In genomic region chr17:5814641-5814920, GRCm38 (mm10) we compare ENCODE assay signal across 24 mouse cellular contexts. TPM values are rescaled to one million over a fixed set of nuclear protein-coding genes. Genes with fewer than 3 reads are reported as not detected.
DNase-seq lines count a peak whose midpoint lies in the region; ATAC-seq and TF ChIP-seq lines count a peak whose summit lies in the region.
"Had no signal": no experiment of that assay in that cellular context is flagged by ENCODE, and none has a peak within 500 bp of the region (broad histone marks: within the 10 kb centered on the region; RNA-seq: fewer than 3 reads in every experiment).

No protein-coding gene starts in this region.

- no peak for ATAC-seq in lung, embryonic 14.5 days (ENCODE audit: insufficient read depth)
- ATAC-seq: forebrain, embryonic 14.5 days; intestine, postnatal 0 days; midbrain, embryonic 15.5 days had no signal

- no peaks in the 10 kb centered on the region for H3K9me3 ChIP-seq in lung, embryonic 14.5 days (ENCODE audit: low read depth, low read length)
- H3K9me3 ChIP-seq: embryonic facial prominence, embryonic 15.5 days; limb, embryonic 12.5 days; liver, embryonic 15.5 days; midbrain, embryonic 15.5 days had no signal

- no peak overlapping the region for H3K4me2 ChIP-seq in lung, embryonic 14.5 days
- H3K4me2 ChIP-seq: embryonic facial prominence, embryonic 15.5 days; heart, embryonic 12.5 days; hindbrain, embryonic 14.5 days; limb, embryonic 12.5 days; liver, embryonic 15.5 days; midbrain, embryonic 15.5 days had no signal

- H3K4me3 ChIP-seq in lung, embryonic 14.5 days (ENCODE audit: low read depth, low read length): no peak overlapping the region
- no peak overlapping the region for H3K4me3 ChIP-seq in embryonic fibroblast, embryonic 13.5 days (ENCODE audit: insufficient read depth, low read length)
- H3K4me3 ChIP-seq: embryonic facial prominence, embryonic 15.5 days; heart, embryonic 12.5 days; limb, embryonic 12.5 days; liver, embryonic 15.5 days; midbrain, embryonic 15.5 days had no signal

- peaks cover 5% of the 10 kb centered on the region; the same call in 1 of the 2 replicates for H3K4me1 ChIP-seq in lung, embryonic 14.5 days (ENCODE audit: insufficient read depth)
- H3K4me1 ChIP-seq in embryonic fibroblast, embryonic 13.5 days (ENCODE audit: control insufficient read depth, insufficient read depth, low read length): peaks cover 9% of the 10 kb centered on the region
- H3K4me1 ChIP-seq: midbrain, embryonic 15.5 days had no signal

- TF ChIP-seq POLR2A in embryonic fibroblast, embryonic 13.5 days (IDR thresholded peaks at IDR 0.05; ENCODE audit: low read depth, low read length): no peak

- no peak for TF ChIP-seq CTCF in lung, embryonic 14.5 days (IDR thresholded peaks at IDR 0.05; ENCODE audit: low read depth)
- TF ChIP-seq CTCF in embryonic fibroblast, embryonic 13.5 days (IDR thresholded peaks at IDR 0.05; ENCODE audit: borderline replicate concordance, insufficient read depth, low read length): no peak

- H3K27ac ChIP-seq in lung, embryonic 14.5 days (ENCODE audit: low read depth): 0 out of 2 replicates have a peak overlapping the region, but pooled peaks have one; percentile 33
- peak overlapping the region; percentile 37; the same call in 1 of the 2 replicates for H3K27ac ChIP-seq in embryonic fibroblast, embryonic 13.5 days (ENCODE audit: insufficient read depth, low read length)
- H3K27ac ChIP-seq: embryonic facial prominence, embryonic 15.5 days; hindbrain, embryonic 14.5 days; limb, embryonic 12.5 days; liver, embryonic 15.5 days; midbrain, embryonic 15.5 days had no signal

- 35% methylated on average over 1 of the region's 1 CpGs for WGBS in lung, embryonic 14.5 days

- DNase-seq in lung, embryonic 14.5 days: peak; percentile 26
- no peak for DNase-seq in lung, postnatal 36 days
- DNase-seq in NIH3T3 (ENCODE audit: low read depth): peak; percentile 30
- DNase-seq in splenic B cell, adult 2 months (ENCODE audit: low read depth, low spot score): peak; percentile 52
- DNase-seq in retina, postnatal 1 day: no peak
- no peak for DNase-seq in kidney, postnatal 14 days
- DNase-seq: adrenal gland, adult 8-10 months; cerebellum, adult 11 months; cerebellum, adult 9-10 months; cerebellum, postnatal 36 days; embryo, embryonic 11 days; gastrocnemius, postnatal 10 days; heart, postnatal 10 days; layer of hippocampus, adult 9-11 months; thymus, postnatal 14 days had no signal

- no peak overlapping the region for H3K9ac ChIP-seq in lung, embryonic 14.5 days
- H3K9ac ChIP-seq: embryonic facial prominence, embryonic 15.5 days; heart, embryonic 12.5 days; hindbrain, embryonic 14.5 days; limb, embryonic 12.5 days; liver, embryonic 15.5 days; midbrain, embryonic 15.5 days had no signal

- H3K36me3 ChIP-seq in lung, embryonic 14.5 days (ENCODE audit: insufficient read depth): no peaks in the 10 kb centered on the region
- no peaks in the 10 kb centered on the region for H3K36me3 ChIP-seq in splenic B cell, adult 2 months (ENCODE audit: control insufficient read depth, insufficient read depth, low read length, poor library complexity, severe bottlenecking)
- H3K36me3 ChIP-seq: embryonic facial prominence, embryonic 15.5 days; heart, embryonic 12.5 days; limb, embryonic 12.5 days; liver, embryonic 15.5 days; midbrain, embryonic 15.5 days had no signal

- no peaks in the 10 kb centered on the region for H3K27me3 ChIP-seq in lung, embryonic 14.5 days (ENCODE audit: insufficient read depth, low read length)
- H3K27me3 ChIP-seq in splenic B cell, adult 2 months (ENCODE audit: control insufficient read depth, insufficient read depth, low read length, poor library complexity, severe bottlenecking): no peaks in the 10 kb centered on the region
- H3K27me3 ChIP-seq: embryonic facial prominence, embryonic 15.5 days; heart, embryonic 12.5 days; limb, embryonic 12.5 days; liver, embryonic 15.5 days; midbrain, embryonic 15.5 days had no signal

RNA-seq across cellular contexts. Expression of gene Snx9, which starts 26.5 kb away (rescaled TPM):
- polyA plus RNA-seq in lung, embryonic 14.5 days (2014; fragmentation: Nextera tagmentation; extraction: Ambion mirVana): 37.0 and 38.8 TPM in 2 replicates
- polyA plus RNA-seq in embryonic fibroblast, embryonic 13.5 days (2011; ENCODE audit: insufficient read length, low read depth, missing spikeins): 89.9 and 109 TPM in 2 replicates

Comparison
In these comparisons a context has a peak if more than half of its experiments do, and no peak if none do; other contexts are left out.
1. DNase-seq: peak in lung, embryonic 14.5 days (single experiment), NIH3T3 (single experiment) and splenic B cell, adult 2 months (single experiment); none in lung, postnatal 36 days (single experiment), retina, postnatal 1 day (single experiment) and kidney, postnatal 14 days (single experiment).